Mouse (Mus musculus) small intestine, adult 2 months (tissue): Measurements from ENCODE around the gene Lclat1. TPM values are rescaled to one million over a fixed set of nuclear protein-coding genes. Genes with fewer than 3 reads are reported as not detected.

Experiments
- H3K27ac ChIP-seq: fragments of 200-500 bp; 2 replicates; pipeline ENCODE4 v1.5.1; 2012; ENCODE audit warnings: low read depth, low read length, control low read depth, inconsistent platforms; ENCODE audit not compliant: insufficient read depth
- H3K27me3 ChIP-seq: fragments of 200-500 bp; 2 replicates; pipeline ENCODE4 v1.6.1; 2012; ENCODE audit warnings: mild to moderate bottlenecking, moderate library complexity, low read length, inconsistent platforms; ENCODE audit not compliant: control insufficient read depth, insufficient read depth
- H3K36me3 ChIP-seq: fragments of 200-500 bp; 2 replicates; pipeline ENCODE4 v1.6.1; 2012; ENCODE audit warnings: mild to moderate bottlenecking, low read length, control low read depth, inconsistent platforms; ENCODE audit not compliant: control insufficient read depth, insufficient read depth
- H3K4me1 ChIP-seq: fragments of 200-500 bp; 2 replicates; pipeline ENCODE4 v1.6.1; 2012; ENCODE audit warnings: low read length, inconsistent platforms, mixed read lengths; ENCODE audit not compliant: control insufficient read depth, insufficient read depth, insufficient read length
- H3K4me3 ChIP-seq: fragments of 200-500 bp; 2 replicates; pipeline ENCODE4 v1.5.1; 2012; ENCODE audit warnings: low read depth, mild to moderate bottlenecking, control low read depth, inconsistent platforms, low read length, moderate library complexity
- CTCF ChIP-seq: fragments of 200-500 bp; IDR thresholded peaks from 2 replicates; pipeline ENCODE4 v1.5.1; 2012; ENCODE audit warnings: low read depth, mild to moderate bottlenecking, control low read depth, inconsistent platforms, low read length, moderate library complexity, mixed read lengths; ENCODE audit not compliant: insufficient replicate concordance, insufficient read length; ENCODE audit errors: extremely low read depth
- POLR2A ChIP-seq: fragments of 200-500 bp; IDR thresholded peaks from 2 replicates; pipeline ENCODE4 v1.6.1; 2012; ENCODE audit warnings: low read depth, mild to moderate bottlenecking, control low read depth, inconsistent platforms, low read length, moderate library complexity
- WGBS: fragments of 180-500 bp; shearing (Covaris S2); methylation state at CpG from one replicate; pipeline ENCODE4 v1.1.7; 2018; 5-methylcytosine and 5-hydroxymethylcytosine counted together
- polyA plus RNA-seq: library from polyadenylated mRNA; depleted of rRNA; stranded (reverse); fragments of >200 nt; gene quantifications from 2 replicates; pipeline ENCODE4 v1.2.3, GENCODE M21; 2012; rRNA removed

Gene Lclat1
- polyA plus RNA-seq = 3.0 and 7.1 TPM in 2 replicates

- Histone ChIP-seq H3K4me3 (peak within 1 kb of the TSS; percentile 92), H3K27ac (peak within 1 kb of the TSS; percentile 93), H3K36me3 (no peaks in the 10 kb centered on the region), H3K27me3 (no peaks in the 10 kb centered on the region), H3K4me1 (peaks cover 5% of the 10 kb centered on the region; the same call in 1 of the 2 replicates)
- TF ChIP-seq POLR2A (peak; percentile 55), CTCF (no peak)
- 1% methylated on average over 51 of the region's 51 CpGs for WGBS
These were observed at the start of gene Lclat1 for GRCm38 (mm10) chr17:73107158-73108157. Lclat1 (plus strand) TSS chr17:73107985.

GRCm38 (mm10) chr17:73058319-73058718, 49.5 kb upstream of the Lclat1 start:
- no peak overlapping the region for H3K27ac ChIP-seq
- no peak overlapping the region for H3K4me3 ChIP-seq
- H3K4me1 ChIP-seq = no peaks in the 10 kb centered on the region
- 56% methylated on average over 5 of the region's 5 CpGs for WGBS
- H3K36me3 ChIP-seq = no peaks in the 10 kb centered on the region
- TF ChIP-seq POLR2A (no peak), CTCF (no peak)
- no peaks in the 10 kb centered on the region for H3K27me3 ChIP-seq

GRCm38 (mm10) chr17:73060224-73060896, 47.4 kb upstream of the Lclat1 start:
- TF ChIP-seq POLR2A (no peak), CTCF (no peak)
- 68% methylated on average over 3 of the region's 3 CpGs for WGBS
- Histone ChIP-seq H3K27ac (no peak overlapping the region), H3K4me3 (no peak overlapping the region), H3K27me3 (no peaks in the 10 kb centered on the region), H3K4me1 (no peaks in the 10 kb centered on the region), H3K36me3 (no peaks in the 10 kb centered on the region)

GRCm38 (mm10) chr17:73060897-73061252, 46.9 kb upstream of the Lclat1 start:
- H3K4me3 ChIP-seq = no peak overlapping the region
- H3K4me1 ChIP-seq = no peaks in the 10 kb centered on the region
- H3K36me3 ChIP-seq = no peaks in the 10 kb centered on the region
- H3K27me3 ChIP-seq = no peaks in the 10 kb centered on the region
- no peak for TF ChIP-seq CTCF
- no peak for TF ChIP-seq POLR2A
- no peak overlapping the region for H3K27ac ChIP-seq
- WGBS = 86% methylated on average over 8 of the region's 8 CpGs

GRCm38 (mm10) chr17:73062701-73063100, 45.1 kb upstream of the Lclat1 start:
- H3K27me3 ChIP-seq = no peaks in the 10 kb centered on the region

GRCm38 (mm10) chr17:73063299-73063698, 44.5 kb upstream of the Lclat1 start:
- Histone ChIP-seq H3K36me3 (no peaks in the 10 kb centered on the region), H3K27me3 (no peaks in the 10 kb centered on the region), H3K27ac (no peak overlapping the region), H3K4me3 (no peak overlapping the region), H3K4me1 (peaks cover 6% of the 10 kb centered on the region; the same call in 1 of the 2 replicates)
- WGBS = 66% methylated on average over 2 of the region's 2 CpGs
- no peak for TF ChIP-seq POLR2A
- TF ChIP-seq CTCF = no peak

More at GRCm38 (mm10) chr17:73062701-73063100, 45.1 kb upstream of the Lclat1 start:
- TF ChIP-seq CTCF (no peak), POLR2A (no peak)
- 59% methylated on average over 1 of the region's 1 CpGs for WGBS
- Histone ChIP-seq H3K27ac (no peak overlapping the region), H3K4me3 (no peak overlapping the region), H3K36me3 (no peaks in the 10 kb centered on the region), H3K4me1 (peaks cover 6% of the 10 kb centered on the region; the same call in 1 of the 2 replicates)

- no peak overlapping the region for H3K4me3 ChIP-seq
- WGBS = 70% methylated on average over 1 of the region's 1 CpGs
- no peak for TF ChIP-seq POLR2A
- TF ChIP-seq CTCF = no peak
- no peaks in the 10 kb centered on the region for H3K36me3 ChIP-seq
- peaks cover 6% of the 10 kb centered on the region; the same call in 1 of the 2 replicates for H3K4me1 ChIP-seq
- H3K27me3 ChIP-seq = no peaks in the 10 kb centered on the region
- H3K27ac ChIP-seq = no peak overlapping the region
These were observed 44.0 kb upstream of the Lclat1 start for GRCm38 (mm10) chr17:73063781-73064180.
